Mouse (Mus musculus): ENCODE data around the gene Zfand4.

The Zfand4 gene

GRCm38 (mm10) chr6:116374136-116374535, 110.1 kb downstream of the Zfand4 start:
- no peak for DNase-seq (ENCODE audit: low read depth, low spot score)
- Histone ChIP-seq H3K36me3 (ENCODE audit: control insufficient read depth, insufficient read depth, low read length, poor library complexity, severe bottlenecking) (no peaks in the 10 kb centered on the region), H3K27me3 (ENCODE audit: control insufficient read depth, insufficient read depth, low read length, poor library complexity, severe bottlenecking) (no peaks in the 10 kb centered on the region)

GRCm38 (mm10) chr6:116374618-116375017, 110.6 kb downstream of the Zfand4 start:
- H3K27me3 ChIP-seq (ENCODE audit: control insufficient read depth, insufficient read depth, low read length, poor library complexity, severe bottlenecking), result no peaks in the 10 kb centered on the region
- no peak for DNase-seq (ENCODE audit: low read depth, low spot score)
- H3K36me3 ChIP-seq (ENCODE audit: control insufficient read depth, insufficient read depth, low read length, poor library complexity, severe bottlenecking), result no peaks in the 10 kb centered on the region

GRCm38 (mm10) chr6:116378892-116379291, 114.9 kb downstream of the Zfand4 start:
- no peaks in the 10 kb centered on the region for H3K27me3 ChIP-seq (ENCODE audit: control insufficient read depth, insufficient read depth, low read length, poor library complexity, severe bottlenecking)
- no peaks in the 10 kb centered on the region for H3K36me3 ChIP-seq (ENCODE audit: control insufficient read depth, insufficient read depth, low read length, poor library complexity, severe bottlenecking)
- no peak for DNase-seq (ENCODE audit: low read depth, low spot score)
